Mouse (Mus musculus) urinary bladder, postnatal 36 days (tissue): ENCODE measurements at regions not wholly inside any gene's neighbourhood (a gene's known extent, or its start where the extent isn't known, plus 50 kb on each side); places are given as distances from the start of the nearest gene placed in this dataset.

Source experiments
- DNase-seq, 2 experiments: peaks; one replicate each; pipeline ENCODE4 v3.0.0; 2022; ENCODE audit warnings: low spot score in 2 of 2, mixed read lengths in 1 of 2

GRCm38 (mm10) chr2:161470844-161471243, 362.0 kb upstream of the Chd6 start:
- no peak for DNase-seq

DNA sequence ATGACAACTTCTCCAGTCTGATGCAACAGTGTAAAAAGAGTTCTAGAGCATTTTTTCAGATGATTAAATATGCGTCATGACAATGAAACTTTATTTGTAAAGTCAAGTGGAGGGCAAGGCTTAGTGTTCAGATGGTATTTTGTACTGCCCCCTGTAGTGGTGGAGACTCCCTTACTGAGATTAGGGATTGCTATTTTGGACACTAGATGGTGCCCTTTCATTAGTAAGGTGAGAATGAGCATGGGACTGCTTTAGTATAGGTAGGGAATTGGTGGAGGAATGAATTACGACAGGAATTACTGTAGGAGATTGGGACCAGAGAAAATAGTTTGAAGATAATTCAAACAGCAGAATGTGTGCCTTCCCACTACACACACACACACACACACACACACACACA, 361.1 kb upstream of the Chd6 start:
- no peak for DNase-seq

GRCm38 (mm10) chr2:161467035-161467434, 358.2 kb upstream of the Chd6 start:
- no peak for DNase-seq

DNA sequence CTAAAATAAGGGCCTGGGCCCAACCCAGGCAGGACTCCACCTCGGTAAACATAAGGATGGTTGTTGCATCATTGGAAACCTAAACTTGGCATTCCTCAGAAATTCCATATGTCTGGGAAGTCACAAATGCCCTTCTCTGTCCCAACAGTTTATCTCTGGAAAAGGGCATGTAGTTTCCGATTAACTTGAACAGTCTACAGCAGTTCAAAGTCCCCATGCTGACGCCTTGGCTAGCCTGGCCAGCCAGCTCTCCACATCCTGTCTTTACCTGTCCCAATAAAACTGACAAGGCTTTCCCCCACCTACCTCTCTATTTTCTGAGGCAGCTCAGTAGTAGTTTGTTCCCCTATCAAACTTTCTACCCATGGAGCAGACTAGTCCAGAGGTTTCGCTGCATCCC, 351.7 kb upstream of the Chd6 start:
- no peak for DNase-seq

GRCm38 (mm10) chr2:161454466-161454865, 345.6 kb upstream of the Chd6 start:
- no peak for DNase-seq

DNA sequence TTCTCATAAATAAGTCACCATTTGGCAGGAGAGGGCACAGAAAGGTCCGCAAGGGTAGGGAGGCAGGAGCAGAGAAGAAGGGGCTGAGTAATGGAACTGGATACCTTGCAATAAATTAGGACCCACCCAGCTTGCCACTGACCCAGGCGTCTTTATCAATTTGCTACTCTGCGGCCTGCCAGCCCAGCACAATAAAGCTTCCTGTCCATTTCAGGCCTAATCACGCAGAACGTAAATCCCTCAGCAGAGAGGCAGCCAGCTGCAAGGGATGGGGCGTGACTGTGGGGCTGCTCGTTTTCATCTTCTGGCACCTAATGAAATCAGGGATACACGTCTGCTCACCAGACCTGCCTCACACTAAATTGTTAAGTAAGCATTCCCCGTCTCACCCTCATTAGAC, 324.9 kb upstream of the Chd6 start:
- no peak for DNase-seq

GRCm38 (mm10) chr2:161429294-161429693, 320.4 kb upstream of the Chd6 start:
- no peak for DNase-seq

DNA sequence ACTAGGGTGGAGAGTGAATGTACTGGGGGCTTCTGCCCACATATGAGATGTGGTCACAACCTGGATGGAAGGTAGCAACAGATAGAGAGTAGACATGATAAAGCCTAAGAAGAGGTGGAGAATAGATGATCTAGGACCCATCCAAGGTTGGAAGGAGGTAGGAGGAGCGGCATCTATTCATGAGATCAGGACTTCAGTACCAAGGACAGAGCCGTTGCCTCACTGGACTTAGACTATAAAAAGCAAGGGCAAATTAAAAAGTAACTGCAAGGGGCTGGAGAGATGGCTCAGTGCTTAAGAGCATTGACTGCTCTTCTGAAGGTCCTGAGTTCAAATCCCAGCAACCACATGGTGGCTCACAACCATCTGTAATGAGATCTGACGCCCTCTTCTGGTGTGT, 316.7 kb upstream of the Chd6 start:
- DNase-seq, result no peak

DNA sequence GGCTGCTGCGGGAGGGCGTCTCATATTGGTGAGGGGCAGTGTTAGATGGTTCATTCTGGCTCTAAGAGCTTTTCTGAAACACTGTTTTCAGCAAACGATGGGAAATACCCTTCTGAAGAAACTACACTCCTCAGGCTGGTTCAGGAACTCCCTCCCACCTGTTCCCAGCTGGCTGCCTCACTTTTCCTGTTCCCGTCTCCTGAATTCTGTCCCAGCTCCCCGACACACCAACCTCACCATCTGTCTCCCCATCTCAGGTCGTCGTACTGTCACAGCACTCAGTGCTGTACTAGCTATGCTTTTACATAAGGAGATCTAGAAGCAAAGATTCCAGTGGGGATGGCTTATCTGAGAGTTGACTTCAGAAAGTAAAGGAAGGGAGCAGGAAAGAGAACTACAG, 309.2 kb upstream of the Chd6 start:
- no peak for DNase-seq

GRCm38 (mm10) chr2:161416218-161416927, 307.5 kb upstream of the Chd6 start:
- DNase-seq, result no peak

- DNase-seq, result no peak
Measured at GRCm38 (mm10) chr2:161408306-161408705, 299.4 kb upstream of the Chd6 start.

GRCm38 (mm10) chr2:161405847-161406384, 297.0 kb upstream of the Chd6 start:
- DNase-seq, result no peak

GRCm38 (mm10) chr2:161398061-161398460, 289.2 kb upstream of the Chd6 start:
- no peak for DNase-seq

DNA sequence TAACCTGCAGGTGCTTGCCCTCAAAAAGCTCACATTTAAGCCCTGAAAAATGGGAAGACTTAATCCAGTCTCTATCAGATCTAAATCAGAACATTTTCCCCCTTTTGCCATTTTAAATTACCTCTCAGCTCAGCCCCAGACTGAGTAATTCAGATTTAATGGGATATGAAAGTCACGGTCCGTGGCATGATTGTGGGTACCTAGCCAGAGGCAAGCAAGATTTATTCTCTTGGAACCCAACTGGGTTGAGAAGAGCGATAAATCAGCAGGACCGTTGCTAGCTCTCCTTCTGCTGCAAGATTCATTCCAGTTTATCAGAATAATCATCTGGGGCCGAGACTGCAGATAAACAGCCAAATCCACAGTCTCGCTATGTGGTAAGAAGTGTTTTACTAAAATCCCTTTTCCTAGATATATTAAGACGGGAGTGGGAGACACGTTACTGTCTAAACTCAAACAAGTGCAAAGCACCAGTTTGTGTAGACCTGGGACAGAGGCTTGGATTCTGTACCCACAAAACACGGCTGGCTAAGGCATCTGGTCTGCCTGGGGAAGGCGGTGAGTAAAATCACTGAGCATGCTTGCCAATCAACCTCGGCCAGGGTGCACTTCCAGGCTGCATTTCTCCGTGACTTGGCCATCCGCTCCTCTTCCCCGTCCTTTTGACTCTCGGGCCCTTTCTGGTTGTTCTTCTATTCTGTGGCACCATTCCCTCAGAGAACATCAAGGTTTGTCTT, 282.2 kb upstream of the Chd6 start:
- no peak for DNase-seq

GRCm38 (mm10) chr2:161389318-161389835, 280.5 kb upstream of the Chd6 start:
- DNase-seq, result no peak

DNA sequence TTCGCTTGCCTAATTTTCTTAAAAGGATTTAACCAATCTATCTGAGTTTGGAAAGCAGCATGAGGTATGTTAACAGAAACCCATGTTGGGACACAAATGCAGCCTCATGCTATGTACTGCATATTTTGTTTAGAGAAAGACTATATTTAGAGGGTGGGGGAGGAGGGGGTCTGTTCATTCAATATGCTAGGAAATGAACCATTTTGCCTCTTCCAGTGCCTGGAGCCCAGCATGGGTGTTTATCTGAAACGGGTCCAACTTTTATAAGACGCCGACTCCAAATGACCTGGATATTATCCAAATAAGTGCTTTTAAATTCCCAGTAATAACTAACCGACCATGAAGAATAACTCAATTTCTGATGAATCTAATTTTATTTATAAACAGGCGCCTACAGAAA, 278.2 kb upstream of the Chd6 start:
- DNase-seq, result no peak

- DNase-seq, result no peak
Measured at GRCm38 (mm10) chr2:161382411-161382810, 273.5 kb upstream of the Chd6 start.

DNA sequence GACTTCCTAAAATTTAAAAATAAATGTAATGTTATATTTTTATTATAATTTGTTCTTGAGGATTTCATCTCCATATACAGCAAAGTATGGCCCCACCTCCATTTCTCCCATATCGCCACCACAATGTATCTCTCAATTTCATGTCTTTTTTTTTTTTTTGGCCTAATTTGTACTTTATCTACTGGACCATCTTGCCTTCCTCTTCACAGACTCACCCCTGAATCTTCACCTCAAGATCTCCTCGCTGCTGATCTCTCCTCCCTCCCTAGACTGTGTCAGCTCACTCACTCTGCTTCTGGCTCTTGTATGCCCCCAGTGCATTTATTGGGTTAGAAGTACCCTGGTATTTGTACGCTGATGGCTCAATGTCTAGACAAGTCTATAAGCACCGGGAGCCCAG, 269.4 kb upstream of the Chd6 start:
- DNase-seq, result no peak

DNA sequence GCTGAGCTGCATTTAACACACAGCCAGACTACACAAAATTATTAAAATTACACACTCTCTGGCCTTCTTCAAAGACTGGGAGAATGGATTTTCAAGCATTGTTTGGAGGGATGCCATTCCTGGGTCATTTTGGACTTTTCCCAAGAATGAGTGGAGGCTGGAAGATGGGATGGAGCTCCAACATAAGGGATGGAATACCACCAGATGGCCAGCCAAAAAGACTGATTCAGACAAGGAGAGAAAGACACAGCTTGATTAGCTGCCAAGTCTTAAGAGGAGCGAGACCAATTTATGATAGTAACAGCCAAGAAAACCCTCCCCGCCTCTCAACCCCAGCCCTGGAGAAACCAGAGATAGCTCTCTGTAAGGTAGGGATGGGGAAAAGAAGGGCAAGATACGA, 253.4 kb upstream of the Chd6 start:
- no peak for DNase-seq

- no peak for DNase-seq
Measured at GRCm38 (mm10) chr2:161349110-161349509, 240.2 kb upstream of the Chd6 start.

DNA sequence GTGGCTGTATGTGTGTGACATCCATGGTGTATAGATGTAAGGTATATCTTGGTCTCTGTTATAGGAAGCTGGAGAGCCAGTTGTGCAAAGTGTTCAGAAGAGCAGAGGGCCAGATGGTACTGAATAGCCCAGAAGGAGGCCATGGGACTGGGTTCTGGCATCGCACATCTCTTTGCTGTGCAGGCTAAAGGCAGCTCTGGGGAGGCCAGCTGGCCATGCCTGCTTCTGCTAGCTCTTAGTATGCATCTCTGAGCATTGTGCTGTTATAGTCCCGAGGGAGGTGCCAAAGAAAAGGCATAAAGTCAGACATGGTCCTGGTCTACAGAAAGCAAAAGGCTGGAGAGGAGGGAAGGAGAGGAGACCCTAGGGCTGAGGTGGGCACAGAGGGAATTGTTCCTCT, 235.1 kb upstream of the Chd6 start:
- no peak for DNase-seq

GRCm38 (mm10) chr2:161342648-161343047, 233.8 kb upstream of the Chd6 start:
- no peak for DNase-seq

DNA sequence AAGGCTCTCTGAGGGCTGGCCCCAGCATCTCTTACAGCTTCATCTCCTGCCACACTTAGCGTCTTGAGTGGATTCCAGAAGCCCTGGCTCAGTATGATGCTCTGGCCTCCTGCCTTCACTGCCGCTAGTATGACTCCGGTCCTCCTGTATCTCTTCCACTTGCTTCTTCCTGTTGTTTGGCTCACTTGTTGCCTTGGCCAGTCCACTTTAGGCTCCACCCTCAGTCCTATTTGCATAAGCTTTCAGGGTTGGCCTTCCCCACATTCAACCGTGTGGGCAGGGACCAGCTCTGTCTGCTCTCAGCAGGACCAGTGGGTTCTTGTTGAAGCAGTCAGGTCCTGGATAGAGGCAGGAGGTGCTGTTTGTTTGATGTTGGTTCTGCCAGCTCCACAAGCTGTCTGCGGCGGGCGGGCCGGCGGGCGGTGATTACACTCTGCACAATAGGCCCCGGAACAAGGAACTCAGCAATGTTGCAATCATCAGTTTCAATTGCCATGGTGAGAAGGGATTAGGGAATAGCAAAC, 232.6 kb upstream of the Chd6 start:
- peak; percentile 39 to 71 for DNase-seq
